Mouse (Mus musculus): ENCODE measurements around the gene Fhdc1. TPM values are rescaled to one million over a fixed set of nuclear protein-coding genes. Genes with fewer than 3 reads are reported as not detected.

Fhdc1 gene
- polyA plus RNA-seq, 1 experiment from 2014 or later, result 2.0 TPM

- Histone ChIP-seq H3K9me3 (replicated peaks) (no peaks in the 10 kb centered on the region), H3K4me3 (no peak overlapping the region), H3K4me1 (peaks cover 33% of the 10 kb centered on the region), H3K27me3 (ENCODE audit: low read depth, poor library complexity, severe bottlenecking) (no peaks in the 10 kb centered on the region; the same call in 1 of the 2 replicates), H3K36me3 (peaks cover 8% of the 10 kb centered on the region; the same call in 1 of the 2 replicates), H3K27ac (replicated peaks) (no peak overlapping the region; the same call in 1 of the 2 replicates)
- 53% methylated on average over 6 of the region's 6 CpGs for WGBS
- no peak for DNase-seq (ENCODE audit: low spot score)
Observed at GRCm38 (mm10) chr3:84488716-84489115, 8.5 kb upstream of the Fhdc1 start.

GRCm38 (mm10) chr3:84484891-84485290 is 4.7 kb upstream of the Fhdc1 start:
- Histone ChIP-seq H3K4me3 (no peak overlapping the region), H3K27ac (replicated peaks) (no peak overlapping the region), H3K9me3 (replicated peaks) (no peaks in the 10 kb centered on the region), H3K4me1 (peaks cover 48% of the 10 kb centered on the region), H3K36me3 (no peaks in the 10 kb centered on the region), H3K27me3 (ENCODE audit: low read depth, poor library complexity, severe bottlenecking) (peaks cover 38% of the 10 kb centered on the region)
- no peak for DNase-seq (ENCODE audit: low spot score)
- WGBS, result 71% methylated on average over 3 of the region's 3 CpGs

DNA sequence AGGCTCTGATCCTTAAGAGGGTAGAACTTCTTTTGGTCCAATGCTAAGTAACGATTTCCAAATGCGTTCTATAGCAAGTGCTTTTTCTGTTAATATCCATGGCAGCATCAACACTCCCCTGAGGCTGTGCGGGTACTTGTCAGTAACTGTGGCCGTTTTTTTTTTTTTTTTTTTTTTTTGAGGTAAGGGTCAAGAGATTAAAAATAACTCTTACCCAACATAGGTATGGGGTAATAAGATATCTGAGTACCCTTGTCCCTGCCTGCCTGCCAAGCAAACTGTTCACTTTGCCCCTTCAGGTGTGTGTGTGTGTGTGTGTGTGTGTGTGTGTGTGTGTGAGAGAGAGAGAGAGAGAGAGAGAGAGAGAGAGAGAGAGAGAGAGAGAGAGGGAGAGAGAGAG is 4.1 kb upstream of the Fhdc1 start:
- 76% methylated on average over 4 of the region's 4 CpGs for WGBS
- peaks cover 52% of the 10 kb centered on the region for H3K4me1 ChIP-seq
- no peaks in the 10 kb centered on the region for H3K36me3 ChIP-seq
- no peak overlapping the region for H3K27ac ChIP-seq (replicated peaks)
- no peaks in the 10 kb centered on the region for H3K9me3 ChIP-seq (replicated peaks)
- no peak for DNase-seq (ENCODE audit: low spot score)
- peaks cover 44% of the 10 kb centered on the region for H3K27me3 ChIP-seq (ENCODE audit: low read depth, poor library complexity, severe bottlenecking)
- H3K4me3 ChIP-seq, result no peak overlapping the region

DNA sequence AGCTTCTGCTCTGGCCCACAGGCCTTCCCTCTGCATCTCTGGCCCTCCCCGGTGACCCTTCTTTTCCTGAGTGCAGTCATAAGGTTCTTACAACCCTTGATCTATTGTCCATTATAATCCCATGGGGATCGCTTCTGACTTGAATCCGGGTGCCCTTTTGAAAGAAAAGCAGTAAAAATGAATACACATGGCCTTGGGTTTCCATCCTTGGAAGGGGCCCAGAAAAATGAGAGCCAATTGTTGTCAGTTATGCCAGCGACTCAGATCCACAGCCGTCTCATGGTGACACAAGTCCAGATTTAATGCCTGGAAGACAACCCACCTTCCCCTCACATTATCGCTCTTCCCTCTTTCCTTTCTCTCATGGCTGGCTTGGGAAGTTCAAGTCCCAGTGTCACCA is 1.9 kb upstream of the Fhdc1 start:
- no peaks in the 10 kb centered on the region for H3K9me3 ChIP-seq (replicated peaks)
- peaks cover 46% of the 10 kb centered on the region for H3K4me1 ChIP-seq
- H3K27me3 ChIP-seq (ENCODE audit: low read depth, poor library complexity, severe bottlenecking), result peaks cover 66% of the 10 kb centered on the region
- H3K27ac ChIP-seq (replicated peaks), result no peak overlapping the region
- no peak overlapping the region for H3K4me3 ChIP-seq
- 51% methylated on average over 6 of the region's 6 CpGs for WGBS
- H3K36me3 ChIP-seq, result no peaks in the 10 kb centered on the region
- DNase-seq (ENCODE audit: low spot score), result peak; percentile 23

GRCm38 (mm10) chr3:84481104-84481503 is 875 bp upstream of the Fhdc1 start:
- 2% methylated on average over 11 of the region's 11 CpGs for WGBS
- H3K27ac ChIP-seq (replicated peaks), result no peak overlapping the region
- no peaks in the 10 kb centered on the region for H3K9me3 ChIP-seq (replicated peaks)
- DNase-seq (ENCODE audit: low spot score), result peak; percentile 48
- H3K4me1 ChIP-seq, result peaks cover 46% of the 10 kb centered on the region
- H3K36me3 ChIP-seq, result no peaks in the 10 kb centered on the region
- peak overlapping the region; percentile 78 for H3K4me3 ChIP-seq
- peaks cover 76% of the 10 kb centered on the region for H3K27me3 ChIP-seq (ENCODE audit: low read depth, poor library complexity, severe bottlenecking)

DNA sequence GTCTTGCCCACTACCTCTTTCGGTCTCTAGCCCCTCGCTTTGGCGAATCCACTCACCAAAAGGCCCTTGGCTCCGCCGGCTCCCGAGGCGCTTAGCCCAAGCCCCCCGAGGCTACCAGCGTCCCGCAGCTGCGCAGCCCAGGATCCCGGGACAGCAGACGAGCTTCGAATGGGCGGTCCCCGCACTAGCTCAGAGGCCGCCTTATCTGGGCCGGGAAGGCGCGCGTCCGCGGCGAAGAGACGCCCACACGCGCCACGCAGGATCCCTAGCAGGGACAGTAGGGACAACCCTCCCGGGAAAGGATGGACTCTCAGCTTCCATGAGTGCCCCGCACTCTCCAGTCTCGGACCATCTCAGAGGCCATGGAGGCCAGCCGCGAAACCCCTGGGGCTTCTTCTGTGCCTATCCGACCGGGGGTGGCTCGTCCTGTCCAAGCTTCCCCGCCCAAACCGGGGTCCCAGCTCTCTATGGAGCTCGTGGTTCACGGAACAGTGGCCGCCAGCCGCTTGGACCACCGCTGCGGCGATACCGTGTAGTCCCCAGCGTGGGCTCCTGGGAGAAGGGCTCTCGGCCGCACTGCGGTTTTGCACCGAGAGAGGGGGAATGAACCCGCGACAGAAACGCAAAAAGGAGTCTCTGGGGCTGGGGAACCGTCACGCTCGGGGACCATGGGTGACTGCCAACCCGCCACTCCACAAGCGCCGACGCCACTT is 780 bp downstream of the Fhdc1 start:
- WGBS, result under 1% methylated on average over 61 of the region's 61 CpGs
- peak overlapping the region; percentile 77 for H3K27ac ChIP-seq (replicated peaks)
- peaks cover 43% of the 10 kb centered on the region for H3K4me1 ChIP-seq
- peak; percentile 71 for DNase-seq (ENCODE audit: low spot score)
- H3K36me3 ChIP-seq, result no peaks in the 10 kb centered on the region
- H3K4me3 ChIP-seq, result peak overlapping the region; percentile 78
- peaks cover 88% of the 10 kb centered on the region for H3K27me3 ChIP-seq (ENCODE audit: low read depth, poor library complexity, severe bottlenecking)
- H3K9me3 ChIP-seq (replicated peaks), result no peaks in the 10 kb centered on the region

DNA sequence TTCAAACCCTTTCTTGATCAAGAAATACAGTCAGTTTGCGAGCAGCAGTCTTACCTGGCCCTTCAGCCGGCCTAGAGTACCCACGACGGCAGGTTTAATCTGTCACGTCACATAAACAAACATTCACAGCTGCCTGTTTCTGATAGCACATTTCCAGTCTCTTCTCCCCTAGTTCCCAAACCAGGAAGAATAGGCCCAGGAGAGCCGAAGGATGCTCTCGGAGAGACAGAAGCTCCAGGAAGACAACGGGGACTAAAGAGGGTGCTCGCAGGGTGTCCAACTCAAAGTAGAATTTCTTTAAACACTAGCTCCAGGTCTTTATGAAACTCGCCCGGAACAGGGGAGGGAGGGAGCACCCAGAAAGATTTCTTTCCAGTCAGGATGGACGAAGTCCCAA is 1.3 kb downstream of the Fhdc1 start:
- H3K27ac ChIP-seq (replicated peaks), result 0 out of 2 replicates have a peak overlapping the region, but pooled peaks have one; percentile 77
- H3K9me3 ChIP-seq (replicated peaks), result no peaks in the 10 kb centered on the region
- H3K4me3 ChIP-seq, result peak overlapping the region; percentile 78
- 2% methylated on average over 12 of the region's 12 CpGs for WGBS
- peaks cover 88% of the 10 kb centered on the region for H3K27me3 ChIP-seq (ENCODE audit: low read depth, poor library complexity, severe bottlenecking)
- H3K4me1 ChIP-seq, result peaks cover 43% of the 10 kb centered on the region
- DNase-seq (ENCODE audit: low spot score), result no peak
- H3K36me3 ChIP-seq, result no peaks in the 10 kb centered on the region

- Histone ChIP-seq H3K9me3 (replicated peaks) (no peaks in the 10 kb centered on the region), H3K4me1 (peaks cover 50% of the 10 kb centered on the region), H3K4me3 (peak overlapping the region; percentile 78; the same call in 1 of the 2 replicates), H3K27ac (replicated peaks) (no peak overlapping the region), H3K36me3 (no peaks in the 10 kb centered on the region), H3K27me3 (ENCODE audit: low read depth, poor library complexity, severe bottlenecking) (peaks cover 83% of the 10 kb centered on the region)
- DNase-seq (ENCODE audit: low spot score), result no peak
- WGBS, result 5% methylated on average over 7 of the region's 7 CpGs
Observed at GRCm38 (mm10) chr3:84478195-84478594, 2.0 kb downstream of the Fhdc1 start.

DNA sequence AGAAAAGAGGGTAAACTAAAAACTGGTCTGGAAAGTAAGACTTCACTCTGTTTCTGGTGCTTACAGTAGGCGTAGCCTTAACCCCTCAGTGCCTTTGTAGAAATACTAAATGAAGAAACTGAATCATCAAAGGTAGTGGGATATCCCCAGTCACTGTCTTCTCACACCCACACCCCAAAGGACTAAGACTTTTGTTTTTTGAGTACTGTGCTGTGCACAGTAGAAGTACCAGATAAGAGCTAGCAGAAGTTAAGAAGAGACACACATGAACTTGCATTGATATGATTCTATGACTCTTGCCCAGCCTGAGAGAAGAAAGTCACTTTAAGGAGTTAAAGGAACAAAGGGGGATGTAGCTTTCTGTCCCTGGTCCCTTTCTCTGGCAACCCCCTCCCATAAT is 2.7 kb downstream of the Fhdc1 start:
- Histone ChIP-seq H3K36me3 (no peaks in the 10 kb centered on the region), H3K9me3 (replicated peaks) (no peaks in the 10 kb centered on the region), H3K4me1 (peaks cover 53% of the 10 kb centered on the region), H3K27me3 (ENCODE audit: low read depth, poor library complexity, severe bottlenecking) (peaks cover 76% of the 10 kb centered on the region), H3K4me3 (no peak overlapping the region), H3K27ac (replicated peaks) (no peak overlapping the region)
- 88% methylated on average over 1 of the region's 1 CpGs for WGBS
- no peak for DNase-seq (ENCODE audit: low spot score)

DNA sequence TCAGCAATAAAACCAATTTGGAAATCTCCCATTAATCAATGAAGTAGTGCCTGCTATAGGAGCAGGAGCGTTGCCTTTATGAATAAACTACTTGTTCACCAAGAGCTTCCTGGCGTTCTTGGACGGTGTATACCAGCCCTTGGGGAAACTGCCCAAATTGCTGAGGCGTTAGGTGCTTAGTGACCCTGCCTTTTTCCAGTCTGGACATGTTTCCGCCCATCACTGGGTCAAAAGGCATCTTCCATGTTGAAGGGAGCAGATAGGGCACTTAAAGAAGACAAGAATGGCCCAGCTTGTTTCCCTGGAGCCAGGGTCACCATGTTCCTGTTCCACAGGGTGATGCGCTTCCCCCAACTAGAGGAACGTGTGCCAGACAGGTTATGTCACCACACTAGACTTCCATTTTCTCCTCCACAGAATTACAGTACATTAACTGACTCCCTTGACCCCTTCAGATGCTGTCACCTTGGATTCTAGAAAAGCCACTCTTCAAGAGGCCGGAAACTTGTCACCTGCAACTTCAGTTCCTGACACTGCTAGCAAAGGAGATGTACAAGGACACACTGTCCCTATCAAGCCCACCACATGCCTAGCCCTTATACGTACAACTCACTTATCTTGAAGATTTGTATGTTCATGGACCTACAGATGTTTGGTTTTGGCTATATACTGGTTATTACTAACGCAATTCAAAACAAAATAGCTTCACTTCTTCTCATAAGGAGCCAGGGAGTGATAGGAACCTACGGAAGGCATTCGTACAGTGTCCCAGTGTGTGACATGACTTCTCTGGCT is 5.1 kb downstream of the Fhdc1 start:
- no peaks in the 10 kb centered on the region for H3K9me3 ChIP-seq (replicated peaks)
- H3K27me3 ChIP-seq (ENCODE audit: low read depth, poor library complexity, severe bottlenecking), result peaks cover 53% of the 10 kb centered on the region
- no peaks in the 10 kb centered on the region for H3K36me3 ChIP-seq
- DNase-seq (ENCODE audit: low spot score), result no peak
- peaks cover 33% of the 10 kb centered on the region for H3K4me1 ChIP-seq
- no peak overlapping the region for H3K4me3 ChIP-seq
- no peak overlapping the region for H3K27ac ChIP-seq (replicated peaks)
- WGBS, result 92% methylated on average over 12 of the region's 12 CpGs

DNA sequence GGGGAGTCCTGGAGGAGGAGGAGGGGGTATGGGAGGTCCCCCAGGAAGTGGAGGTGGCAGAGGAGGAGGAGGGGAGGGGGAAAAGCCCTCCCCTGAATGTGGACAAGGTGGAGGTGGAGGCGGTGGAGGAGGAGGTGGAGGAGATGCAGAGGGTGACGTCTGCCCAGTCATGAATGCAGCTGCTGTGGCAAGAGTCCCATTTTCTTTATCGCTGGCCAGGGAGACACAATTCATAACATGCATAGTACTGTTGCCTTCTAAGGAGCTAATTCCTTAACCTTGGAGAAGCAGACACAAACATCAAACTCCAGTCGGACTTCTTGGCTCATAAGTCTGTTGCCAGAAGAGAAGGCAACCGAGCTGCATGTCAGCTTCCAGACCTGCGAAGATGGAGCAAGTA is 5.8 kb downstream of the Fhdc1 start:
- WGBS, result 86% methylated on average over 6 of the region's 6 CpGs
- Histone ChIP-seq H3K27ac (replicated peaks) (no peak overlapping the region), H3K4me3 (no peak overlapping the region), H3K27me3 (ENCODE audit: low read depth, poor library complexity, severe bottlenecking) (peaks cover 45% of the 10 kb centered on the region), H3K36me3 (no peaks in the 10 kb centered on the region), H3K4me1 (peaks cover 26% of the 10 kb centered on the region), H3K9me3 (replicated peaks) (no peaks in the 10 kb centered on the region)
- no peak for DNase-seq (ENCODE audit: low spot score)

GRCm38 (mm10) chr3:84472955-84473354 is 7.3 kb downstream of the Fhdc1 start:
- Histone ChIP-seq H3K4me1 (peaks cover 17% of the 10 kb centered on the region), H3K36me3 (no peaks in the 10 kb centered on the region), H3K4me3 (no peak overlapping the region), H3K27me3 (ENCODE audit: low read depth, poor library complexity, severe bottlenecking) (peaks cover 35% of the 10 kb centered on the region), H3K9me3 (replicated peaks) (no peaks in the 10 kb centered on the region), H3K27ac (replicated peaks) (no peak overlapping the region)
- WGBS, result 74% methylated on average over 5 of the region's 5 CpGs
- DNase-seq (ENCODE audit: low spot score), result no peak

DNA sequence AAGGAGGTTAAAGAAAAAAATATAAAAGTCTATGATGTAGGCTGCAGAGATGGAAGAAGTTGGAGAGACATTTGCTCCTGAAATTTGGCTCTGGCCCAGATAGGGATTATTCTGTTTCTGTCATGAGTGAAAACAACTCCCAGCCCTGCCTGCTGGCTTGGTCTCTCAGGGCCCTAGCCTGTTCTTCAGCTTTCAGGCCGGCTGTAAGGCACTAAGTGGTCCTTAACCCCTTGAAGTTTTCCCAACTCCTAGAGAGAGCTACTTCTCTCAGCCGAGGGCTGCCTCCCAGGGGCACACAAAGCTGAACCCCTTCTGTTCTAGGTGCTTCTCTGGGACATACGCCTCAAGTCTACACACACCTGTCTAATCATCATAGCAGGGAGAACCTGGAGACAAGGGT is 7.7 kb downstream of the Fhdc1 start:
- H3K27ac ChIP-seq (replicated peaks), result no peak overlapping the region
- no peak overlapping the region for H3K4me3 ChIP-seq
- peaks cover 31% of the 10 kb centered on the region for H3K27me3 ChIP-seq (ENCODE audit: low read depth, poor library complexity, severe bottlenecking)
- no peaks in the 10 kb centered on the region for H3K36me3 ChIP-seq
- peaks cover 21% of the 10 kb centered on the region for H3K4me1 ChIP-seq
- no peaks in the 10 kb centered on the region for H3K9me3 ChIP-seq (replicated peaks)
- DNase-seq (ENCODE audit: low spot score), result no peak
- 67% methylated on average over 3 of the region's 3 CpGs for WGBS

Measured in midbrain, embryonic 10.5 days (tissue).